Mouse (Mus musculus): Measurements from ENCODE around the gene Anks1.

DNA sequence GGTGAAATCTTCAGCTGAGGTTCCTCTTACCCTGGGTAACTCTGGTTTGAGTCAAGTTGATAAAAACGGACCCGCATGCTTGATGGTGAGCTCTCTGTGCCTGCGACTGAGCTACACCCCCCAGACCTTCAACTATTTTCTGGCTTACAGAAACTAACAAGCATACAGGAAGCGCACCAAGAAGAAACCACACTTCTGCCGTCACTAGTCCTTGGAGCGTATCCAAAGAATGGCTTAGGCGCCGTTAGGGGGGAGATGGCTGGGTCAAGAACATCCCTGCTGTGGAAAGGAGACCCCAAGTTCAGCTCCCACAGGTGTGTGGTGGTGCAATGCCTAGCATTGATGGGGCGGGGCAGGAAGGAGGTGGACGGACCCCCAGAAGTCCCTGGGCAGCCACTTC is 187.3 kb downstream of the Anks1 start:
- TF ChIP-seq CTCF (conservative IDR thresholded peaks at IDR 0.05; ENCODE audit: low read length) (no peak), POU5F1 (IDR thresholded peaks at IDR 0.05; ENCODE audit: borderline replicate concordance, low read length) (no peak), NANOG (IDR thresholded peaks at IDR 0.05; ENCODE audit: borderline replicate concordance, low read length) (no peak)

All from E14TG2a.4 (cell line).